Comparison of ENCODE assay signal across 9 mouse cellular contexts in the genomic region with DNA sequence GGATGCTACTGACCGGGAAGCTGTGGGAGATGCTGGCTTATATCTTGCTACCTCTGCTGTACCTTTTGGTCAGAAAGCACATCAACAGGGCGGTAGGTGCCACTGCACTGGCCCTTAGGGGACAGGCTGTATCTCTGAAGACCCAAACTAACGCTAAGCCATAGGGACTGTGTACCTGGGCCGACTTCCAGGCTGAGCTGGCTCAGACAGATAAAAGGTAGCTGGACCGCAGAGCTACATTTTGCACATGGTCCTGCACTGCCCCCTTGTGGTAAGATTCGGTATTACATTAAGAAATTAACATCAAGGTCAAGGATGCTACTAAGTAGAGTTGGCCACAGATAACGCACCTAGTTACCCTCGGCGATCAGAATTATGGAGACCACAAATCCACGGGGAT. TPM values are rescaled to one million over a fixed set of nuclear protein-coding genes. Genes with fewer than 3 reads are reported as not detected.
DNase-seq lines count a peak whose midpoint lies in the region; ATAC-seq and TF ChIP-seq lines count a peak whose summit lies in the region.
"Had no signal": no experiment of that assay in that cellular context is flagged by ENCODE, and none has a peak within 500 bp of the region (broad histone marks: within the 10 kb centered on the region; RNA-seq: fewer than 3 reads in every experiment).

No protein-coding gene starts in this region.

- 14% methylated on average over 10 of the region's 10 CpGs for WGBS in lung, embryonic 15.5 days

- H3K9ac ChIP-seq in lung, embryonic 15.5 days = no peak overlapping the region

- no peak overlapping the region for H3K4me2 ChIP-seq in lung, embryonic 15.5 days

- H3K27me3 ChIP-seq in E14TG2a.4 (ENCODE audit: insufficient read depth, low read length) = peaks cover 47% of the 10 kb centered on the region
- H3K27me3 ChIP-seq in lung, embryonic 15.5 days = no peaks in the 10 kb centered on the region; the same call in 1 of the 2 replicates

- peak; percentile 44 for TF ChIP-seq CTCF in E14TG2a.4 (conservative IDR thresholded peaks at IDR 0.05; ENCODE audit: low read length)

- peaks cover 38% of the 10 kb centered on the region for H3K4me1 ChIP-seq in E14TG2a.4 (replicated peaks; ENCODE audit: low read depth, low read length)
- peaks cover 12% of the 10 kb centered on the region for H3K4me1 ChIP-seq in lung, embryonic 15.5 days

- peak; percentile 82 for ATAC-seq in common myeloid progenitor, adult 5-6 weeks (replicated peaks; ENCODE audit: low read depth, poor library complexity, severe bottlenecking)
- 0 out of 2 replicates have a peak, but pooled peaks have one; percentile 46 for ATAC-seq in lung, embryonic 15.5 days (ENCODE audit: borderline replicate concordance, extremely low read depth, low FRiP score, low TSS enrichment)

- peak; percentile 70 for DNase-seq in T-cell, adult 2 months (ENCODE audit: low spot score)
- DNase-seq in gastrocnemius, postnatal 25 days = peak; percentile 42
- DNase-seq in kidney, postnatal 14 days = peak; percentile 84
- peak; percentile 69 for DNase-seq in ovary, postnatal 14 days (ENCODE audit: low spot score)
- no peak for DNase-seq in yolk sac, embryonic 10.5 days (ENCODE audit: low spot score)

- no peak overlapping the region for H3K27ac ChIP-seq in lung, embryonic 15.5 days

- no peaks in the 10 kb centered on the region for H3K9me3 ChIP-seq in E14TG2a.4 (ENCODE audit: low read length)
- no peaks in the 10 kb centered on the region for H3K9me3 ChIP-seq in lung, embryonic 15.5 days

- H3K36me3 ChIP-seq in E14TG2a.4 (ENCODE audit: insufficient read depth, low read length) = no peaks in the 10 kb centered on the region
- H3K36me3 ChIP-seq in lung, embryonic 15.5 days = no peaks in the 10 kb centered on the region

- H3K4me3 ChIP-seq in E14TG2a.4 (replicated peaks; ENCODE audit: low read length) = no peak overlapping the region
- H3K4me3 ChIP-seq in lung, embryonic 15.5 days = no peak overlapping the region

RNA-seq across cellular contexts. Expression of a gene that starts 11.7 kb away (rescaled TPM):
- 1.7 and 2.0 TPM in 2 replicates for total RNA-seq in common myeloid progenitor, adult 5-6 weeks (2017)
- 10 to 100 TPM; 22.8 to 35.7 TPM for total RNA-seq in gastrocnemius, postnatal 25 days (2021)
- 2.0 and 2.2 TPM in 2 replicates for polyA plus RNA-seq in lung, embryonic 15.5 days (2015; fragmentation: Nextera tagmentation; extraction: Ambion mirVana)

RNA-seq across cellular contexts. Expression of a gene that starts 20.2 kb away (rescaled TPM):
- total RNA-seq in common myeloid progenitor, adult 5-6 weeks (2017) = not detected in 2 replicates
- under 1 TPM in 1 of 2 experiments, not detected in 1; 0.54 TPM for total RNA-seq in gastrocnemius, postnatal 25 days (2021)
- polyA plus RNA-seq in lung, embryonic 15.5 days (2015; fragmentation: Nextera tagmentation; extraction: Ambion mirVana) = 0.54 and 0.65 TPM in 2 replicates

RNA-seq across cellular contexts. Expression of a gene that starts 49.9 kb away (rescaled TPM):
- total RNA-seq in common myeloid progenitor, adult 5-6 weeks (2017) = not detected in 2 replicates
- not detected for total RNA-seq in gastrocnemius, postnatal 25 days (2021)
- polyA plus RNA-seq in lung, embryonic 15.5 days (2015; fragmentation: Nextera tagmentation; extraction: Ambion mirVana) = not detected in 2 replicates
- total RNA-seq: left cerebral cortex, postnatal 36 days had no signal
